Mouse (Mus musculus): ENCODE data around the gene Arxes2.
"Not testable (repeated sequence)": the region's sequence is repeated elsewhere in the genome, so short reads cannot be mapped to it uniquely, and the experiment has no call there.

Gene Arxes2

DNA sequence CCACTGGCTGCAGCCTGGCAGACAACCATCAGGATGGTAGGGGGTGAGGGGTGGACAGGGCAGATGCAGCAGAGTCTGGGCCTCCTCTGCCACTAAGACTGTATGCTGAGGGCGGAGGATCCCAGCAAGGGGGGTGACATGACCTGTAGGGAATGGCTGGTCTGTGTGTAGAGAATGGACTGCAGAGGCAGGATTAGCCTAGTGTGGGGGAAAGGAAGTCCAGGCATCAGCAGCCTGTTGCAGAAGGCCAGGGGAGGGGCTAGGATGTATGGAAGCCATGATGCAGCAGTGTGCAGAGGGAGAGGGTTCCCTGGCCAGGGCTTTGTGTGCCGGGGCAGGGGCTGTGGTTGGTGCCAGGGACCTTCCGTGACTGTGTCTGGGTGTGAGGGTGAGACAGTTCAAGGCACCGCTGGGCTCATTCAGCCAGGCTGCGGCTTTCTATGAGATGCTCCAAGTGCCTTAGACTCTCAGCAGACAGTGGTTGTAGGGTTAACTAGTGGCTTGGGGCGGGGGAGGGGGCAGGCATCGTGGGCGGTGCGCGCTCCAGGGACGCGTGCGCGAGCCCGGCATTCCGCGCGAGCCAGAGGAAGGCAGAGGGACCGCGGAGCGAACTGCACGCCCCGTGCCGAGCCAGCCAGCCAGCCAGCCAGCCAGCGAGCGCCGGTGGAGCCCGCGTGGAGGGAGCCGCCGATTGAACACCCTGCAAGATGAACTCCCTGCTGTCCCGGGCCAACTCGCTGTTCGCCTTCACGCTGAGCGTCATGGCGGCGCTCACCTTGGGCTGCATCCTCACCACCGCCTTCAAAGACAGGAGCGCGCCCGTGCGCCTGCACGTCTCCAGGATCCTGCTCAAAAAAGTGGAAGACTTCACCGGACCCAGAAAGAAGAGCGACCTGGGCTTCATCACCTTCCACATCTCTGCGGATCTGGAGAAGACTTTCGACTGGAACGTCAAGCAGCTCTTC, 39.5 kb downstream of the Arxes2 start, which contains the start of gene Arxes1:
Gene Arxes1, plus strand, starts transcription at position 569 of the 965 bp plus-strand sequence.
- DNase-seq: not testable (repeated sequence)

DNA sequence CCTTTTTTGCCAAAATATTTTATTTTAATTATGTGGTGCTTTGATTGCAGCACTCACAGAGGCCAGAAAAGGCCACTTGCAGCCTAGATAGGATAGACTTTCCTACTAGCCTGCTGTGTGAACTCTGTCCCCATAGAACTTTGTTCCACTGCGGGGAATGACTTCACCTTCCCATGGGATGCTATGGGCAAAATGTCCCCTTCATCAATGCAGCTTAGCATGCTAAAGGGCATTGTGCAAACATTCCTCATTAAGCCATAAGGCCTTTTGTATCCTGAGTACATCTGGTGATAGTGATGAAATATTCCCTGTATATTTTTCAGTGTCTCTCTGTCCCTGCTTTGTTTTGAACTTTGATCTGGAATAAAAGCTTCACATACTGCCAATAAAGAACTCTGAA, 50.1 kb downstream of the Arxes2 start:
- no peak for DNase-seq
